Mouse (Mus musculus) kidney, embryonic 14.5 days (tissue): ENCODE measurements around the gene Lrp2. TPM values are rescaled to one million over a fixed set of nuclear protein-coding genes. Genes with fewer than 3 reads are reported as not detected.
"Not testable (repeated sequence)": the region's sequence is repeated elsewhere in the genome, so short reads cannot be mapped to it uniquely, and the experiment has no call there.

Experiments used
- ATAC-seq: fragments of 200-750 bp; cut with Nextera tagmentation; 2 replicates; pipeline ENCODE4 v1.8.0; 2017; ENCODE audit warnings: moderate number of reproducible peaks, mild to moderate bottlenecking, moderate TSS enrichment, moderate library complexity; ENCODE audit not compliant: low FRiP score, low TSS enrichment
- H3K27ac ChIP-seq: fragments of 300-500 bp; sonication (generic); 2 replicates; pipeline ENCODE4 v1.5.1; 2014; ENCODE audit warnings: low read depth, mild to moderate bottlenecking, low read length, moderate library complexity, mixed read lengths
- H3K27me3 ChIP-seq: fragments of 300-500 bp; sonication (generic); 2 replicates; pipeline ENCODE4 v1.6.1; 2014; ENCODE audit warnings: mild to moderate bottlenecking, low read length; ENCODE audit not compliant: control insufficient read depth, insufficient read depth
- H3K36me3 ChIP-seq: fragments of 300-500 bp; sonication (generic); 2 replicates; pipeline ENCODE4 v1.6.1; 2014; ENCODE audit warnings: low read length, mixed read lengths; ENCODE audit not compliant: control insufficient read depth, insufficient read depth
- H3K4me1 ChIP-seq: fragments of 300-500 bp; sonication (generic); 2 replicates; pipeline ENCODE4 v1.6.1; 2014; ENCODE audit warnings: low read length, mixed read lengths; ENCODE audit not compliant: control insufficient read depth, insufficient read depth
- H3K4me2 ChIP-seq: fragments of 300-500 bp; sonication (generic); replicated peaks from 2 replicates; pipeline ENCODE4 v1.6.1; 2014; ENCODE audit warnings: low read depth, mild to moderate bottlenecking, low read length
- H3K4me3 ChIP-seq: fragments of 300-500 bp; sonication (generic); 2 replicates; pipeline ENCODE4 v1.5.1; 2014; ENCODE audit warnings: mild to moderate bottlenecking, low read length
- H3K9ac ChIP-seq: fragments of 300-500 bp; sonication (generic); 2 replicates; pipeline ENCODE4 v1.6.1; 2014; ENCODE audit warnings: low read depth, mild to moderate bottlenecking, low read length, moderate library complexity
- H3K9me3 ChIP-seq: fragments of 300-500 bp; sonication (generic); 2 replicates; pipeline ENCODE4 v1.6.1; 2016; ENCODE audit warnings: low read length; ENCODE audit not compliant: control insufficient read depth
- WGBS: fragments of 180-500 bp; shearing (Covaris S2); extraction: QIAGEN DNeasy Blood & Tissue Kit; methylation state at CpG from one replicate; pipeline ENCODE4 v1.1.7; 2014; 5-methylcytosine and 5-hydroxymethylcytosine counted together
- polyA plus RNA-seq: library from polyadenylated mRNA; unstranded; fragments of >200 nt; fragmentation: Nextera tagmentation; extraction: Ambion mirVana; gene quantifications from 2 replicates; pipeline ENCODE4 v1.2.1, GENCODE M21; 2014

Lrp2 gene
- polyA plus RNA-seq, 1 experiment from 2014 or later: 13.8 TPM

DNA sequence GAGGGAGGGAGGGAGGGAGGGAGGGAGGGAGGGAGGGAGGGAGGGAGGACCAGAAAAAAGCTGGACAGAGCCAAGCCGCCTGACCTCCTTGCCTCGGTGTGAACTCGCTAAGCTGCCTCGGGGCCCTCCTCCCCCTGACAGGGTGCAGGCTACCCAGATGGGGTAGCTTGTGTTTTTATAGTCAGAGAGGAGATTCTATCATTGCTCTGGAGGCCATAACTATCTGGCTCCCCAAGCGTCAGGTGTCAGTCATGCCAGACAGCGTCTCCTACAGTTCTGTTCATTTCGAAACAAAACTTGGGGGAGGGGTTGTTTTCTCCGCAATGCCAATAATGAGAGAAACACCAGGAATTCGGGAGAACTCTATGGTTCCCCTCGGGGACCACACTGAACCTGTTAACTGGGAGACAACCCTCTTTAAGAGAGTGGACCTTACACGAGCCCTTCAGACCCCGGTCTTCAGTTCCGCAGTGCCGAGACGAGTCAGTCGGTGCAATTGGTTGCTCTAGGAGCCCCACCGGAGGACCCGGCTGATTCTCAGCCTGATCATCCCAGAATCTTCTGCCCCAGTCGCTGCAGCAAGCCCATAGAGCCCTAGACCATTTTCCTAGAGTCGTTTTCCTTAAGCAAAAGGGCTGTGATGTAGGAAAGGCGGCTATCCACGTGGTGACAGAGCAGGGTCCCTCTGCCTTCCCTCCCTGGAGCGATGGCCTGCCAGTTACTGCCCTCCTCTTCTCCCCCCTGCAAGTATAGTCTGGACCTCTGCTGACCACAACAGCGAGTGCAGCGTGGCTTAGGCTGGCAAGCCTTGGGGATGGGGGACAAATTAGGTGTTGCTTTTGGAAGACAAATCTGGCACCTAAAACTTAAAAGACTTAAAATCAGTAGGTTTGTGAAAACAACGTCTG is 1.2 kb upstream of the Lrp2 start:
- Histone ChIP-seq H3K27me3 (peaks cover 46% of the 10 kb centered on the region), H3K27ac (no peak overlapping the region), H3K36me3 (no peaks in the 10 kb centered on the region), H3K9me3 (no peaks in the 10 kb centered on the region), H3K4me3 (peak overlapping the region; percentile 32), H3K4me2 (peak overlapping the region; percentile 47), H3K4me1 (peaks cover 7% of the 10 kb centered on the region; the same call in 1 of the 2 replicates), H3K9ac (no peak overlapping the region)
- no peak for ATAC-seq
- under 1% methylated on average over 26 of the region's 26 CpGs for WGBS

GRCm38 (mm10) chr2:69585191-69585885 is 527 bp downstream of the Lrp2 start:
- H3K27me3 ChIP-seq: peaks cover 46% of the 10 kb centered on the region
- H3K27ac ChIP-seq: no peak overlapping the region; the same call in 1 of the 2 replicates
- H3K9ac ChIP-seq: peak overlapping the region; percentile 62
- peak overlapping the region; percentile 71 for H3K4me3 ChIP-seq
- under 1% methylated on average over 61 of the region's 61 CpGs for WGBS
- peak; percentile 67; the same call in 1 of the 2 replicates for ATAC-seq
- no peaks in the 10 kb centered on the region for H3K36me3 ChIP-seq
- no peaks in the 10 kb centered on the region for H3K9me3 ChIP-seq
- H3K4me2 ChIP-seq: peak overlapping the region; percentile 97
- peaks cover 7% of the 10 kb centered on the region; the same call in 1 of the 2 replicates for H3K4me1 ChIP-seq

DNA sequence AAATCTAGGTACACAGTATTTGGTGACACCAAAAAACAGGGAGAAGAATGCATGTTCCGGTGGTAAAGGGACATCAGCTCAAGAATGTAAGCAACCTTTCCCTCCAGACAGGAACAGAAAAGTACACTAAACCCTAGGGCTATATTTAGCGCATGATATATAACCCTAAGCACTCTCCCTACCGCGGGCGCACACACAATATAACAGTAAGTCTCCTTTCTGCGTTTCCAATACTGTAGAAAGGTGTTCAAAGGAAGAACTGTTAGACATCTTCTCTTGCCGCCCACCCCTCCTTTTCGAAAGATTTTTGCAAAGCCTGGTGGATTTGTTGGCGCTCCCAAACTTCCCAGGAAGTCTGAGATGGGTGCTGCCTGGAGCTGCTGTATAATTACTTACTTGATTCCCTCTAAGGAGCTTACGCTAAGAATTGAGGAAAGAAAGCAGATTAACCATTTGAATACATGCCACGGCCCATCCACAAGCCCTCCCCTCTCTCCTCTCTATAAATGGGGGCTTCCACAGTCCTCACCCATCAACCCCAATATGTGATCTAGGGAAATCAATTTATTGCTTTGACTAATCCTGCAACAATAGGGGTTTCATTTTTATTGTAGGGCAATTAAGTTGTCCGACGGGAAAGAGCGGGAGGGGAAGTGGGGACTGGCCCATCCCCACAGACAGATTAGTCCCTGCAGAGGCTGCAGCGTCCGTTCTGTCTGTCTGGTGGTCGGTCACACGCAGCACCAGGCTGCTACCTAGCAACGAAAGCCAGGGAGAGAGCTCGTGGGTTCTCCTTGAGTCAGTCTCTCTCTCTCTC is 1.5 kb downstream of the Lrp2 start:
- no peak overlapping the region; the same call in 1 of the 2 replicates for H3K9ac ChIP-seq
- H3K4me3 ChIP-seq: peak overlapping the region; percentile 71
- peaks cover 7% of the 10 kb centered on the region; the same call in 1 of the 2 replicates for H3K4me1 ChIP-seq
- no peaks in the 10 kb centered on the region for H3K9me3 ChIP-seq
- peaks cover 41% of the 10 kb centered on the region for H3K27me3 ChIP-seq
- peak overlapping the region; percentile 97 for H3K4me2 ChIP-seq
- no peak for ATAC-seq
- 3% methylated on average over 20 of the region's 20 CpGs for WGBS
- no peaks in the 10 kb centered on the region for H3K36me3 ChIP-seq
- H3K27ac ChIP-seq: no peak overlapping the region

GRCm38 (mm10) chr2:69582861-69583260 is 3.0 kb downstream of the Lrp2 start:
- no peak for ATAC-seq
- no peak overlapping the region for H3K9ac ChIP-seq
- no peak overlapping the region for H3K4me3 ChIP-seq
- WGBS: 48% methylated on average over 7 of the region's 7 CpGs
- H3K36me3 ChIP-seq: no peaks in the 10 kb centered on the region
- peaks cover 7% of the 10 kb centered on the region; the same call in 1 of the 2 replicates for H3K4me1 ChIP-seq
- H3K27me3 ChIP-seq: peaks cover 36% of the 10 kb centered on the region
- no peaks in the 10 kb centered on the region for H3K9me3 ChIP-seq
- no peak overlapping the region for H3K27ac ChIP-seq
- H3K4me2 ChIP-seq: no peak overlapping the region

GRCm38 (mm10) chr2:69582068-69582467 is 3.8 kb downstream of the Lrp2 start:
- H3K27me3 ChIP-seq: peaks cover 34% of the 10 kb centered on the region
- 92% methylated on average over 4 of the region's 4 CpGs for WGBS
- not testable (repeated sequence) for H3K27ac ChIP-seq, H3K4me3 ChIP-seq, H3K4me2 ChIP-seq, H3K9ac ChIP-seq, H3K9me3 ChIP-seq, ATAC-seq, H3K4me1 ChIP-seq, H3K36me3 ChIP-seq

GRCm38 (mm10) chr2:69580091-69580490 is 5.8 kb downstream of the Lrp2 start:
- no peaks in the 10 kb centered on the region for H3K9me3 ChIP-seq
- no peaks in the 10 kb centered on the region for H3K36me3 ChIP-seq
- WGBS: 87% methylated on average over 2 of the region's 2 CpGs
- H3K27me3 ChIP-seq: peaks cover 22% of the 10 kb centered on the region
- ATAC-seq: no peak
- H3K9ac ChIP-seq: no peak overlapping the region
- no peak overlapping the region for H3K4me2 ChIP-seq
- no peaks in the 10 kb centered on the region for H3K4me1 ChIP-seq
- no peak overlapping the region for H3K27ac ChIP-seq
- no peak overlapping the region for H3K4me3 ChIP-seq

DNA sequence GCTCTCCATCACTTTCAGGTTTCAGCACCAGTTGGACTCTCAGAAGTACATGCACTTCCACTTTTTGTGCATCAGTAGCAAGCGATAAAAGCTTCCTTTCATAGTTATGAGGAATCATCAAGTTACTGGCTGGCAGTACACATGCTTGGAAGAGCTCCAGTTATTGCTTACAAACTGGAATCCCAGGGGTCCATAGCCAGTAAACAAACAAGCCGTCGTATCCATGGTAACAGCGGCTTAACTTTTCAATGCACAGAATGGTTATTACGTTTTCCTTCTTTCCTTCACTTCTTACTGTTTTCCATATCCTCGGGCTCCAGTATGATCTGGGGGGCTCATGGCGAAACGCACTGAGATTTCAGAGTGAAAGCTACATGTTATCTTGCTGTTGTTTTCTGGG is 7.7 kb downstream of the Lrp2 start:
- Histone ChIP-seq H3K4me1 (no peaks in the 10 kb centered on the region), H3K9ac (no peak overlapping the region), H3K27ac (no peak overlapping the region), H3K36me3 (no peaks in the 10 kb centered on the region), H3K27me3 (peaks cover 9% of the 10 kb centered on the region), H3K4me3 (no peak overlapping the region), H3K9me3 (no peaks in the 10 kb centered on the region), H3K4me2 (no peak overlapping the region)
- ATAC-seq: no peak
- WGBS: 94% methylated on average over 8 of the region's 8 CpGs

DNA sequence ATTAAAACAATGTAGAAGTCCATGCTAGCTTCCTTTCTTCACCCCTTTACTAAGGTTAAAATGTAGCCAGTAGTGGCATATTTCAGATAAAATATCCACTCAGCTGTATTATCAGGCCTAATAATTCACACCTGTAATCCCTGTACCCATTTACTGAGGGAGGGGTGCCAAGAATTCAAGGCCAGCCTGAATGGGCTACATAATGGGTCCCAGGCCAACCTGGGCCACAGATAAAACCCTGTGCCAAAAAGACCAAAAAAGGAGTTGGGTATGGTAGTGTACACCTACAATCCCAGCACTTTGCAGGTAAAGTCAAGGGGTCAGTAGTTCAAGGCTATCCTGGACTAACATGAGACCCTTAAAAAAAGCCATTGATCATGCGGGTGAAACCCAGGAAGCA is 9.3 kb downstream of the Lrp2 start:
- H3K4me2 ChIP-seq: no peak overlapping the region
- no peaks in the 10 kb centered on the region for H3K9me3 ChIP-seq
- no peak overlapping the region for H3K9ac ChIP-seq
- H3K36me3 ChIP-seq: no peaks in the 10 kb centered on the region
- H3K4me3 ChIP-seq: no peak overlapping the region
- ATAC-seq: no peak
- H3K4me1 ChIP-seq: no peaks in the 10 kb centered on the region
- H3K27me3 ChIP-seq: no peaks in the 10 kb centered on the region
- WGBS: 96% methylated on average over 1 of the region's 1 CpGs
- H3K27ac ChIP-seq: no peak overlapping the region
